Mouse (Mus musculus): Measurements from ENCODE around the gene Spata5.
"Not testable (repeated sequence)": the region's sequence is repeated elsewhere in the genome, so short reads cannot be mapped to it uniquely, and the experiment has no call there.

Spata5 gene

GRCm38 (mm10) chr3:37516379-37516778 lies 96.7 kb downstream of the Spata5 start:
- no peak for DNase-seq

- DNase-seq = no peak
Measured at GRCm38 (mm10) chr3:37518611-37519010, 98.9 kb downstream of the Spata5 start.

GRCm38 (mm10) chr3:37520334-37521023 lies 100.8 kb downstream of the Spata5 start:
- no peak for DNase-seq

- DNase-seq = no peak
Measured at GRCm38 (mm10) chr3:37532079-37532478, 112.4 kb downstream of the Spata5 start.

GRCm38 (mm10) chr3:37540701-37541100 lies 121.0 kb downstream of the Spata5 start:
- not testable (repeated sequence) for DNase-seq

GRCm38 (mm10) chr3:37546351-37546750 lies 126.7 kb downstream of the Spata5 start:
- no peak for DNase-seq

GRCm38 (mm10) chr3:37550190-37550589 lies 130.5 kb downstream of the Spata5 start:
- DNase-seq = no peak

- no peak for DNase-seq
Measured at GRCm38 (mm10) chr3:37550594-37550993, 130.9 kb downstream of the Spata5 start.

- DNase-seq = no peak
Measured at GRCm38 (mm10) chr3:37551486-37551885, 131.8 kb downstream of the Spata5 start.

- DNase-seq = no peak
Measured at GRCm38 (mm10) chr3:37552244-37552643, 132.5 kb downstream of the Spata5 start.

GRCm38 (mm10) chr3:37553371-37554033 lies 133.8 kb downstream of the Spata5 start:
- DNase-seq = no peak

- peak; percentile 31 for DNase-seq
Measured at GRCm38 (mm10) chr3:37556412-37557113, 136.9 kb downstream of the Spata5 start.

GRCm38 (mm10) chr3:37557741-37558479 lies 138.2 kb downstream of the Spata5 start:
- DNase-seq = no peak

GRCm38 (mm10) chr3:37559339-37559738 lies 139.6 kb downstream of the Spata5 start:
- DNase-seq = no peak

- DNase-seq = no peak
Measured at GRCm38 (mm10) chr3:37561466-37561865, 141.8 kb downstream of the Spata5 start.

- DNase-seq = no peak
Measured at GRCm38 (mm10) chr3:37566097-37566496, 146.4 kb downstream of the Spata5 start.

GRCm38 (mm10) chr3:37567505-37567904 lies 147.8 kb downstream of the Spata5 start:
- no peak for DNase-seq

- no peak for DNase-seq
Measured at GRCm38 (mm10) chr3:37568780-37569179, 149.1 kb downstream of the Spata5 start.

GRCm38 (mm10) chr3:37569661-37570566 lies 150.2 kb downstream of the Spata5 start:
- peak; percentile 55 for DNase-seq

GRCm38 (mm10) chr3:37571633-37572032 lies 151.9 kb downstream of the Spata5 start:
- no peak for DNase-seq

GRCm38 (mm10) chr3:37572066-37572465 lies 152.4 kb downstream of the Spata5 start:
- no peak for DNase-seq

- no peak for DNase-seq
Measured at GRCm38 (mm10) chr3:37576840-37577239, 157.1 kb downstream of the Spata5 start.
